Mouse (Mus musculus) lung, adult 2 months (tissue): ENCODE data around the gene Elf1.

ENCODE experiments used
- CTCF ChIP-seq: fragments of 200-500 bp; IDR thresholded peaks from 2 replicates; pipeline ENCODE4 v1.5.1; 2011; ENCODE audit warnings: mild to moderate bottlenecking, low read length, control low read depth; ENCODE audit not compliant: insufficient read depth
- POLR2A ChIP-seq: fragments of 200-500 bp; IDR thresholded peaks from 2 replicates; pipeline ENCODE4 v1.6.1; 2011; ENCODE audit warnings: low read depth, mild to moderate bottlenecking, control low read depth, low read length, borderline replicate concordance; ENCODE audit errors: extremely low read depth

DNA sequence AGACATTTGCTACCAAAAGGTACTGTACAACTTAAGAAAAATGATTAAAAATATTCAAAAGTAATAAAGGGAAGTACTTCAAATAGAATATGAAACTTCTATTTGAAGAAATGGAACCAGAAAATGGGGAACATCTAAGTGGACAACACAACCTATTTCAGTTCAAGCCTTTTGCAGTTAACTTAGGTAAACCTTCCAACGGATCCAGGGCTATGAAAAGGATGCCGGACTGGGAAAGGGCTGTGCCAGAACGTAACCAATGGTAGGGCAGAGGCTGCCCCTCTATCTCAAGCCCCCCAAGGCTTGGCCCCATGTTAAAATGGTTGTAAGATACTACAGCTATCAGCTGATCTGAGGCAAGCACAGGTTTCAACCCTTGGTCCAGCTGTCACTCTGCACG, 20.0 kb upstream of the Elf1 start:
- no peak for TF ChIP-seq CTCF
- no peak for TF ChIP-seq POLR2A
